ENCODE assay signal across 17 mouse cellular contexts in genomic region chr5:103828304-103828703, GRCm38 (mm10).
A peak's percentile ranks its signal among the peaks of the same experiment; 100 is the strongest.
DNase-seq lines count a peak whose midpoint lies in the region; ATAC-seq and TF ChIP-seq lines count a peak whose summit lies in the region.
"Had no signal": no experiment of that assay in that cellular context is flagged by ENCODE, and none has a peak within 500 bp of the region (broad histone marks: within the 10 kb centered on the region; RNA-seq: fewer than 3 reads in every experiment).

No protein-coding gene starts in this region.

- H3K4me2 ChIP-seq in heart, embryonic 13.5 days = peak overlapping the region; percentile 60
- peak overlapping the region; percentile 13; the same call in 1 of the 2 replicates for H3K4me2 ChIP-seq in lung, embryonic 15.5 days
- H3K4me2 ChIP-seq in heart, postnatal 0 days (ENCODE audit: low read depth, low read length) = peak overlapping the region; percentile 12; the same call in 1 of the 2 replicates
- H3K4me2 ChIP-seq: embryonic facial prominence, embryonic 12.5 days; hindbrain, embryonic 13.5 days; limb, embryonic 12.5 days; midbrain, embryonic 11.5 days; neural tube, embryonic 15.5 days had no signal

- H3K4me1 ChIP-seq in heart, embryonic 13.5 days = peaks cover 23% of the 10 kb centered on the region
- peaks cover 16% of the 10 kb centered on the region for H3K4me1 ChIP-seq in lung, embryonic 15.5 days
- peaks cover 0 to 4% of the 10 kb centered on the region in 2 experiments; a peak in 1 of 4 replicates for H3K4me1 ChIP-seq in ES-E14 (ENCODE audit: control insufficient read depth in 2 of 2, insufficient read depth in 2 of 2, low read length in 2 of 2, poor library complexity in 1 of 2)
- H3K4me1 ChIP-seq in heart, postnatal 0 days (ENCODE audit: control insufficient read depth, insufficient read depth) = peaks cover 20% of the 10 kb centered on the region
- H3K4me1 ChIP-seq: embryonic facial prominence, embryonic 12.5 days; hindbrain, embryonic 13.5 days; neural tube, embryonic 15.5 days had no signal

- H3K36me3 ChIP-seq in heart, embryonic 13.5 days = peaks cover 33% of the 10 kb centered on the region
- H3K36me3 ChIP-seq in lung, embryonic 15.5 days = 0 out of 2 replicates have a peak, but pooled peaks cover 5% of the 10 kb centered on the region
- peaks cover 20% of the 10 kb centered on the region for H3K36me3 ChIP-seq in ES-E14 (ENCODE audit: control insufficient read depth, insufficient read depth, low read length, poor library complexity, severe bottlenecking)
- peaks cover 37% of the 10 kb centered on the region for H3K36me3 ChIP-seq in heart, postnatal 0 days (replicated peaks; ENCODE audit: control insufficient read depth, insufficient read depth, low read length)
- H3K36me3 ChIP-seq: embryonic facial prominence, embryonic 12.5 days; neural tube, embryonic 15.5 days had no signal

- 21% methylated on average over 21 of the region's 21 CpGs for WGBS in heart, embryonic 13.5 days
- 66% methylated on average over 21 of the region's 21 CpGs for WGBS in lung, embryonic 15.5 days
- WGBS in heart, postnatal 0 days = 36% methylated on average over 21 of the region's 21 CpGs

- H3K27me3 ChIP-seq in heart, embryonic 13.5 days (replicated peaks) = 0 out of 2 replicates have a peak, but pooled peaks cover 3% of the 10 kb centered on the region
- no peaks in the 10 kb centered on the region for H3K27me3 ChIP-seq in lung, embryonic 15.5 days
- H3K27me3 ChIP-seq in heart, postnatal 0 days (ENCODE audit: control insufficient read depth, insufficient read depth, low read length) = no peaks in the 10 kb centered on the region
- H3K27me3 ChIP-seq: embryonic facial prominence, embryonic 12.5 days; hindbrain, embryonic 13.5 days; limb, embryonic 12.5 days; neural tube, embryonic 15.5 days had no signal

- H3K4me3 ChIP-seq in heart, embryonic 13.5 days = peak overlapping the region; percentile 27; the same call in 1 of the 2 replicates
- no peak overlapping the region for H3K4me3 ChIP-seq in lung, embryonic 15.5 days
- no peak overlapping the region for H3K4me3 ChIP-seq in ES-E14 (ENCODE audit: insufficient read depth in 1 of 2, low read depth in 1 of 2, low read length in 2 of 2, poor library complexity in 1 of 2, severe bottlenecking in 1 of 2)
- H3K4me3 ChIP-seq in heart, postnatal 0 days (ENCODE audit: low read depth, low read length) = no peak overlapping the region
- H3K4me3 ChIP-seq: embryonic facial prominence, embryonic 12.5 days; hindbrain, embryonic 13.5 days; layer of hippocampus, adult 2 months; left cerebral cortex, adult 2 months; limb, embryonic 12.5 days; neural tube, embryonic 15.5 days had no signal

- ATAC-seq in heart, embryonic 13.5 days (ENCODE audit: extremely low read depth, insufficient number of reproducible peaks, low FRiP score, low TSS enrichment) = peak; percentile 60; the same call in 1 of the 2 replicates
- ATAC-seq in lung, embryonic 15.5 days (ENCODE audit: borderline replicate concordance, extremely low read depth, low FRiP score, low TSS enrichment) = peak; percentile 50; the same call in 1 of the 2 replicates
- peak; percentile 88 for ATAC-seq in heart, postnatal 0 days (ENCODE audit: insufficient read depth, low read depth)

- DNase-seq in heart, adult 9 months (ENCODE audit: low spot score in 2 of 2) = no peak
- no peak for DNase-seq in lung, postnatal 4 days
- DNase-seq in ES-E14 (ENCODE audit: low read depth, low spot score) = no peak
- peak; percentile 75 for DNase-seq in heart, postnatal 0 days (ENCODE audit: low spot score)
- DNase-seq in layer of hippocampus, postnatal 25 days (ENCODE audit: extremely low spot score in 1 of 2, low spot score in 1 of 2) = no peak
- DNase-seq: cerebellum, adult 11 months; gastrocnemius, postnatal 10 days; kidney, adult 2 months had no signal

- H3K27ac ChIP-seq in heart, embryonic 13.5 days (replicated peaks) = peak overlapping the region; percentile 89
- no peak overlapping the region for H3K27ac ChIP-seq in lung, embryonic 15.5 days
- H3K27ac ChIP-seq in ES-E14 (ENCODE audit: insufficient read depth, low read depth, low read length, poor library complexity, severe bottlenecking) = no peak overlapping the region
- peak overlapping the region; percentile 87 for H3K27ac ChIP-seq in heart, postnatal 0 days (ENCODE audit: low read depth)
- H3K27ac ChIP-seq: embryonic facial prominence, embryonic 12.5 days; hindbrain, embryonic 13.5 days; layer of hippocampus, adult 2 months; left cerebral cortex, adult 2 months; limb, embryonic 12.5 days; neural tube, embryonic 15.5 days had no signal

- in situ Hi-C loops in ES-E14 (cut with MboI; ENCODE audit: low sequenced_read_pairs in 2 of 2, unreplicated experiment in 2 of 2) = loop anchor here in 1 of 2 experiments (10.0 to 25.0 kb wide), 2 partner anchors 144 to 466 kb away; no protein-coding TSS in a partner anchor

- peak overlapping the region; percentile 63 for H3K9ac ChIP-seq in heart, embryonic 13.5 days
- H3K9ac ChIP-seq in lung, embryonic 15.5 days = no peak overlapping the region
- H3K9ac ChIP-seq in ES-E14 (ENCODE audit: insufficient read depth, low read depth, low read length, poor library complexity, severe bottlenecking) = peak overlapping the region; percentile 13; the same call in 1 of the 2 replicates
- no peak overlapping the region for H3K9ac ChIP-seq in heart, postnatal 0 days (replicated peaks; ENCODE audit: low read depth, low read length)
- H3K9ac ChIP-seq: embryonic facial prominence, embryonic 12.5 days; hindbrain, embryonic 13.5 days; limb, embryonic 12.5 days; neural tube, embryonic 15.5 days had no signal

- H3K9me3 ChIP-seq in heart, embryonic 13.5 days = no peaks in the 10 kb centered on the region
- no peaks in the 10 kb centered on the region for H3K9me3 ChIP-seq in lung, embryonic 15.5 days
- no peaks in the 10 kb centered on the region for H3K9me3 ChIP-seq in ES-E14 (ENCODE audit: control insufficient read depth, insufficient read depth, low read depth, low read length)
- no peaks in the 10 kb centered on the region for H3K9me3 ChIP-seq in heart, postnatal 0 days (replicated peaks; ENCODE audit: control insufficient read depth, low read length)
- H3K9me3 ChIP-seq: embryonic facial prominence, embryonic 12.5 days; hindbrain, embryonic 13.5 days; limb, embryonic 12.5 days; neural tube, embryonic 15.5 days had no signal

- TF ChIP-seq EP300 in heart, postnatal 0 days (IDR thresholded peaks at IDR 0.05; ENCODE audit: low read depth) = no peak

- no peak for TF ChIP-seq CTCF in heart, postnatal 0 days (IDR thresholded peaks at IDR 0.05; ENCODE audit: low read depth)

TF ChIP-seq in ES-E14, 5 proteins besides CTCF, POLR2A, EP300 and RAD21:
- TF ChIP-seq HCFC1 (IDR thresholded peaks at IDR 0.05; ENCODE audit: borderline replicate concordance, insufficient read depth, low read length) (no peak), MAFK (IDR thresholded peaks at IDR 0.05; ENCODE audit: insufficient read depth, low read depth, low read length) (no peak), CHD2 (IDR thresholded peaks at IDR 0.05; ENCODE audit: low read depth, low read length) (no peak), ZNF384 (IDR thresholded peaks at IDR 0.05; ENCODE audit: low read depth, low read length) (no peak), ZC3H11A (IDR thresholded peaks at IDR 0.05; ENCODE audit: borderline replicate concordance, low read depth, low read length) (no peak)
TF ChIP-seq in ES-E14: peak in this region for 0.

Comparison
In these comparisons a context has a peak if more than half of its experiments do, and no peak if none do; other contexts are left out.
1. H3K9ac ChIP-seq: peak in heart, embryonic 13.5 days (single experiment) and ES-E14 (single experiment); none in lung, embryonic 15.5 days (single experiment) and heart, postnatal 0 days (single experiment).
2. H3K27ac ChIP-seq: peak in heart, embryonic 13.5 days (single experiment) and heart, postnatal 0 days (single experiment); none in lung, embryonic 15.5 days (single experiment) and ES-E14 (single experiment).
3. Peak in every context shown above with its lines, with median percentiles within 50 percentile points of each other: ATAC-seq and H3K4me2 ChIP-seq.